Mouse (Mus musculus) small intestine, adult 2 months (tissue): ENCODE measurements at regions not wholly inside any gene's neighbourhood (a gene's known extent, or its start where the extent isn't known, plus 50 kb on each side); places are given as distances from the start of the nearest gene placed in this dataset.

Source experiments
- CTCF ChIP-seq: fragments of 200-500 bp; IDR thresholded peaks from 2 replicates; pipeline ENCODE4 v1.5.1; 2012; ENCODE audit warnings: low read depth, mild to moderate bottlenecking, control low read depth, inconsistent platforms, low read length, moderate library complexity, mixed read lengths; ENCODE audit not compliant: insufficient replicate concordance, insufficient read length; ENCODE audit errors: extremely low read depth
- POLR2A ChIP-seq: fragments of 200-500 bp; IDR thresholded peaks from 2 replicates; pipeline ENCODE4 v1.6.1; 2012; ENCODE audit warnings: low read depth, mild to moderate bottlenecking, control low read depth, inconsistent platforms, low read length, moderate library complexity

DNA sequence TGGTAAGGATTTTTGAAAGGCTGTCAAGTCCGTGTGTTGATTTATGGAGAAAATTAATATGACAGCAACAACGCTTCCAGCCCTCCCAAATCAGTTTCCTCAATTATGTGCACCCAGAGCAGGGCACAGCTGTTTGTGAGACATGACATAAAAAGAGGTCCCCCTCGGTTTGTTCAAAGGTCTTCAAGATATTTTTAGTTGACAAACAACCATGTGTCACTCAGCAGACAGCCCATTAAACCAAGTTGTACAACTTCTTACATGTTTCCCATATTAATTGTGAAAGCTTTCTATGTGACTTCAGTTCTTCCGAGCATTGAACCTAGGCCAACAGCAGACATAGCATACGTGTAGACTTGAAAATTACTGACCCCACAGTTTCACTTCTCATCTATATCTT lies 131.5 kb upstream of the Cdh5 start:
- no peak for TF ChIP-seq CTCF
- no peak for TF ChIP-seq POLR2A
